Mouse (Mus musculus) E14TG2a.4 (cell line): Measurements from ENCODE around the gene Trim2.

Source experiments
- CTCF ChIP-seq: conservative IDR thresholded peaks from 2 replicates; pipeline ENCODE4 v1.5.1; 2014; ENCODE audit warnings: low read length
- NANOG ChIP-seq: IDR thresholded peaks from 2 replicates; pipeline ENCODE4 v1.6.1; 2014; ENCODE audit warnings: borderline replicate concordance, low read length, mixed read lengths

GRCm38 (mm10) chr3:84275124-84275523 lies 31.6 kb downstream of the Trim2 start:
- no peak for TF ChIP-seq NANOG
- no peak for TF ChIP-seq CTCF
